Mouse (Mus musculus) liver, postnatal 0 days (tissue): ENCODE data around the gene Rpl18. TPM values are rescaled to one million over a fixed set of nuclear protein-coding genes. Genes with fewer than 3 reads are reported as not detected.

Experiments
- ATAC-seq: fragments of 200-750 bp; cut with Nextera tagmentation; 2 replicates; pipeline ENCODE4 v1.8.0; 2017; ENCODE audit warnings: mild to moderate bottlenecking, moderate library complexity
- DNase-seq: peaks from one replicate; pipeline ENCODE4 v3.0.0-alpha.2; 2016
- H3K27ac ChIP-seq: fragments of 300-500 bp; sonication (generic); 2 replicates; pipeline ENCODE4 v1.5.1; 2014; ENCODE audit warnings: antibody characterized with exemption, moderate library complexity, mild to moderate bottlenecking, low read depth
- H3K27me3 ChIP-seq: fragments of 300-500 bp; sonication (generic); 2 replicates; pipeline ENCODE4 v1.6.1; 2014; ENCODE audit warnings: low read length, control low read depth, mixed read lengths; ENCODE audit not compliant: insufficient read depth
- H3K36me3 ChIP-seq: fragments of 300-500 bp; sonication (generic); replicated peaks from 2 replicates; pipeline ENCODE4 v1.6.1; 2014; ENCODE audit warnings: mild to moderate bottlenecking, control low read depth, low read length, moderate library complexity, mixed read lengths; ENCODE audit not compliant: insufficient read depth
- H3K4me1 ChIP-seq: fragments of 300-500 bp; sonication (generic); 2 replicates; pipeline ENCODE4 v1.6.1; 2014; ENCODE audit warnings: antibody characterized with exemption, mild to moderate bottlenecking, control low read depth; ENCODE audit not compliant: insufficient read depth
- H3K4me2 ChIP-seq: fragments of 300-500 bp; sonication (generic); 2 replicates; pipeline ENCODE4 v1.6.1; 2014; ENCODE audit warnings: low read depth, mild to moderate bottlenecking, low read length, moderate library complexity, mixed read lengths
- H3K4me3 ChIP-seq: fragments of 300-500 bp; sonication (generic); 2 replicates; pipeline ENCODE4 v1.5.1; 2014; ENCODE audit warnings: low read depth, low read length
- H3K9ac ChIP-seq: fragments of 300-500 bp; sonication (generic); replicated peaks from 2 replicates; pipeline ENCODE4 v1.6.1; 2014; ENCODE audit warnings: mild to moderate bottlenecking, moderate library complexity
- H3K9me3 ChIP-seq: fragments of 300-500 bp; sonication (generic); 2 replicates; pipeline ENCODE4 v1.6.1; 2016; ENCODE audit warnings: mild to moderate bottlenecking, control low read depth, low read length, mixed read lengths
- CTCF ChIP-seq: sonication (generic); IDR thresholded peaks from 2 replicates; pipeline ENCODE4 v1.5.1; 2016; ENCODE audit warnings: antibody characterized with exemption, low read depth
- EP300 ChIP-seq: IDR thresholded peaks from 2 replicates; pipeline ENCODE4 v1.6.1; 2016; ENCODE audit warnings: antibody characterized with exemption, low read depth, mild to moderate bottlenecking
- WGBS: fragments of 180-500 bp; shearing (Covaris S2); extraction: QIAGEN DNeasy Blood & Tissue Kit; methylation state at CpG from one replicate; pipeline ENCODE4 v1.1.7; 2014; ENCODE audit not compliant: insufficient replicate concordance; 5-methylcytosine and 5-hydroxymethylcytosine counted together
- polyA plus RNA-seq: library from polyadenylated mRNA; unstranded; fragments of >200 nt; fragmentation: Nextera tagmentation; extraction: Ambion mirVana; gene quantifications from 2 replicates; pipeline ENCODE4 v1.2.1, GENCODE M21; 2015

Gene Rpl18
- polyA plus RNA-seq, 1 experiment from 2014 or later = 494 TPM

- no peak for ATAC-seq
Measured at GRCm38 (mm10) chr7:45710477-45711191, 4.6 kb upstream of the Rpl18 start.

GRCm38 (mm10) chr7:45711316-45712021 lies 3.8 kb upstream of the Rpl18 start:
- Histone ChIP-seq H3K9me3 (no peaks in the 10 kb centered on the region), H3K27me3 (no peaks in the 10 kb centered on the region), H3K9ac (no peak overlapping the region), H3K27ac (no peak overlapping the region), H3K36me3 (peaks cover 36% of the 10 kb centered on the region), H3K4me1 (peaks cover 51% of the 10 kb centered on the region), H3K4me2 (no peak overlapping the region), H3K4me3 (no peak overlapping the region)
- 89% methylated on average over 24 of the region's 24 CpGs for WGBS
- no peak for DNase-seq
- ATAC-seq = no peak
- TF ChIP-seq EP300 (no peak), CTCF (no peak)

More at GRCm38 (mm10) chr7:45710477-45711191, 4.6 kb upstream of the Rpl18 start:
- Histone ChIP-seq H3K4me2 (no peak overlapping the region), H3K36me3 (peaks cover 36% of the 10 kb centered on the region), H3K27ac (no peak overlapping the region), H3K9ac (no peak overlapping the region), H3K27me3 (no peaks in the 10 kb centered on the region), H3K9me3 (no peaks in the 10 kb centered on the region), H3K4me3 (no peak overlapping the region), H3K4me1 (peaks cover 53% of the 10 kb centered on the region)
- no peak for DNase-seq
- TF ChIP-seq EP300 = no peak
- TF ChIP-seq CTCF = no peak
- WGBS = 88% methylated on average over 20 of the region's 20 CpGs

- H3K27me3 ChIP-seq = no peaks in the 10 kb centered on the region
- DNase-seq (peak; percentile 80), ATAC-seq (peak; percentile 16)
- H3K9ac ChIP-seq = no peak overlapping the region
- 85% methylated on average over 21 of the region's 21 CpGs for WGBS
- no peak overlapping the region for H3K4me2 ChIP-seq
- H3K36me3 ChIP-seq = peaks cover 36% of the 10 kb centered on the region
- H3K9me3 ChIP-seq = no peaks in the 10 kb centered on the region
- peaks cover 51% of the 10 kb centered on the region for H3K4me1 ChIP-seq
- H3K4me3 ChIP-seq = no peak overlapping the region
- TF ChIP-seq EP300 (no peak), CTCF (no peak)
- H3K27ac ChIP-seq = peak overlapping the region; percentile 88
Measured at GRCm38 (mm10) chr7:45712022-45712757, 3.1 kb upstream of the Rpl18 start.

- peaks cover 42% of the 10 kb centered on the region for H3K4me1 ChIP-seq
- no peaks in the 10 kb centered on the region for H3K27me3 ChIP-seq
- H3K4me2 ChIP-seq = peak overlapping the region; percentile 89
- H3K4me3 ChIP-seq = 0 out of 2 replicates have a peak overlapping the region, but pooled peaks have one; percentile 84
- peak overlapping the region; percentile 88 for H3K27ac ChIP-seq
- no peak for ATAC-seq
- no peaks in the 10 kb centered on the region for H3K9me3 ChIP-seq
- peak overlapping the region; percentile 16 for H3K9ac ChIP-seq
- TF ChIP-seq EP300 = no peak
- no peak for TF ChIP-seq CTCF
- WGBS = 90% methylated on average over 16 of the region's 16 CpGs
- no peak for DNase-seq
- H3K36me3 ChIP-seq = peaks cover 36% of the 10 kb centered on the region
Measured at GRCm38 (mm10) chr7:45713396-45713795, 1.9 kb upstream of the Rpl18 start.

GRCm38 (mm10) chr7:45713881-45714520 lies 1.3 kb upstream of the Rpl18 start:
- Histone ChIP-seq H3K27ac (peak overlapping the region; percentile 88), H3K36me3 (peaks cover 36% of the 10 kb centered on the region), H3K27me3 (no peaks in the 10 kb centered on the region), H3K9ac (peak overlapping the region; percentile 69), H3K9me3 (no peaks in the 10 kb centered on the region), H3K4me1 (peaks cover 39% of the 10 kb centered on the region), H3K4me2 (peak overlapping the region; percentile 89), H3K4me3 (peak overlapping the region; percentile 84)
- ATAC-seq (peak; percentile 6; the same call in 1 of the 2 replicates), DNase-seq (no peak)
- TF ChIP-seq EP300 = peak; percentile 31; the same call in 1 of the 2 replicates
- no peak for TF ChIP-seq CTCF
- 66% methylated on average over 6 of the region's 6 CpGs for WGBS
